Mouse (Mus musculus) intestine, embryonic 15.5 days (tissue): ENCODE measurements at regions not wholly inside any gene's neighbourhood (a gene's known extent, or its start where the extent isn't known, plus 50 kb on each side); places are given as distances from the start of the nearest gene placed in this dataset.
A peak's percentile ranks its signal among the peaks of the same experiment; 100 is the strongest.

Experiments
- ATAC-seq: fragments of 200-750 bp; cut with Nextera tagmentation; 2 replicates; pipeline ENCODE4 v1.8.0; 2017; ENCODE audit warnings: moderate TSS enrichment, moderate library complexity
- H3K27ac ChIP-seq: fragments of 300-500 bp; sonication (generic); 2 replicates; pipeline ENCODE4 v1.5.1; 2015; ENCODE audit warnings: mild to moderate bottlenecking, inconsistent platforms
- H3K27me3 ChIP-seq: fragments of 300-500 bp; sonication (generic); replicated peaks from 2 replicates; pipeline ENCODE4 v1.6.1; 2015; ENCODE audit warnings: inconsistent platforms
- H3K36me3 ChIP-seq: fragments of 300-500 bp; sonication (generic); 2 replicates; pipeline ENCODE4 v1.6.1; 2015; ENCODE audit warnings: inconsistent platforms
- H3K4me1 ChIP-seq: fragments of 300-500 bp; sonication (generic); replicated peaks from 2 replicates; pipeline ENCODE4 v1.6.1; 2015; ENCODE audit warnings: inconsistent platforms
- H3K4me2 ChIP-seq: fragments of 300-500 bp; sonication (generic); replicated peaks from 2 replicates; pipeline ENCODE4 v1.6.1; 2015; ENCODE audit warnings: mild to moderate bottlenecking, inconsistent platforms
- H3K4me3 ChIP-seq: fragments of 300-500 bp; sonication (generic); replicated peaks from 2 replicates; pipeline ENCODE4 v1.5.1; 2015; ENCODE audit warnings: inconsistent platforms
- H3K9ac ChIP-seq: fragments of 300-500 bp; sonication (generic); 2 replicates; pipeline ENCODE4 v1.6.1; 2015; ENCODE audit warnings: inconsistent platforms
- H3K9me3 ChIP-seq: fragments of 300-500 bp; sonication (generic); 2 replicates; pipeline ENCODE4 v1.6.1; 2016; ENCODE audit warnings: inconsistent platforms
- WGBS: fragments of 180-500 bp; shearing (Covaris S2); methylation state at CpG from one replicate; pipeline ENCODE4 v1.1.7; 2015; 5-methylcytosine and 5-hydroxymethylcytosine counted together

DNA sequence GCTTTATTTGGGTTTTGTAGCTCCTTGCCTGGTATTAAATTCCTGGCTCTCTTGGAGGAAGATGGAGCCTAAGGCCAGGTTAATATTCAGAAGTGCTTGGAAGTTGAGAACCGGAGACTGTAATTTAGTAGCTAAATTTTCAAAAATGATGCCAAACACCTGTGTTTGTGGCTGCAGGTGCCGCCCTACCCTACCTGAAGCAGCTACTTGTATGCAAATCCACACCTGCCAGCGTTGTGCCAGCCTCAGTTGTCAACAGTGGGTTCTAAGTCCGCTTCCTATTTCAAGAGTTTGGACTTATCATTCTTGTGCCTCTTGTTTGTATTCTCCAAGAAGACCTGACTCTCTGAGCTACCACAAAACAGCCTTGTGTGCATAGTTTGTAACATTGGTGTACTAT is 92.7 kb upstream of the Pik3r1 start:
- no peak for ATAC-seq
- H3K4me3 ChIP-seq, result no peak overlapping the region
- H3K4me1 ChIP-seq, result no peaks in the 10 kb centered on the region
- H3K27ac ChIP-seq, result no peak overlapping the region
- H3K9ac ChIP-seq, result no peak overlapping the region
- H3K4me2 ChIP-seq, result no peak overlapping the region
- 87% methylated on average over 4 of the region's 4 CpGs for WGBS
- H3K27me3 ChIP-seq, result no peaks in the 10 kb centered on the region
- H3K9me3 ChIP-seq, result no peaks in the 10 kb centered on the region
- H3K36me3 ChIP-seq, result no peaks in the 10 kb centered on the region

DNA sequence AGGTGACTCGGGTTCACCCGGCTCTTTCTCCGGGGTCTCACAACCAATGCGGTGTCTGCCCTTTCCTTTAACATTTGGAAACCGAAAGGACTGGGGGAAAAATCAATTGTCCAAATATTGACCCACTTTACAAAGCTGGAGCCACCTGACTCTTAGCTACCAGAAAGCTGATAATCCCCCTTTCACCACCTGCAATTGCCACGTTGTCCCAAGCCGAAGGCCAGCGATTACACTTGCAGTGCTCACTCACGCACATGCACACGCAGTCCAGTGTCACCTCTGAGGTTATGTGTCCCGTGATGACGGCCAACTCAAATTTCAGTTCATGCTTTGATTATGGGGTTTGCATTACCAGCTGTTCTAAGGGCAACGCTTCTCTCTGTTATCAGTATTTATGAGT is 94.0 kb upstream of the Pik3r1 start:
- Histone ChIP-seq H3K9me3 (no peaks in the 10 kb centered on the region), H3K4me1 (no peaks in the 10 kb centered on the region), H3K36me3 (no peaks in the 10 kb centered on the region), H3K27me3 (no peaks in the 10 kb centered on the region), H3K4me3 (no peak overlapping the region), H3K27ac (no peak overlapping the region), H3K9ac (no peak overlapping the region), H3K4me2 (peak overlapping the region; percentile 36)
- WGBS, result 66% methylated on average over 13 of the region's 13 CpGs
- peak; percentile 71 for ATAC-seq

DNA sequence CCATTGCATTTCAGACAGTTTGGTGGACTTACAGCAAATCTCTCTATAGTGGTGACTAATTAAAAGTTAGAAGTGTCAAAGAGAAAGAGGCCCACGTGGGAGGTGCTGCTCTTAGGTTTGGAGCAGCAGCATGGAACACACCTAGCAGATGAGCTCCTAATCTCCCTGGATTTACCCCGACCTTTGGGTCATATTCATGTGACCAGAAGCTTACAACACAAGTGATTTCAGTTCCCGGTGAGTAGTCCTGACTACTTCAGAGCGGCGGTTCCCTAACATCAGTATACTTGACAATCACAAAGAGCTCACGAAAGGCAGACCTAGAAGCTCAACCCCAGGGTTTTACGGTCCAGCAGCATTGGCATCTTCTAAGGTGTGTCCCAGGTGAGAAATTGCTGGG is 95.0 kb upstream of the Pik3r1 start:
- Histone ChIP-seq H3K9ac (no peak overlapping the region), H3K36me3 (no peaks in the 10 kb centered on the region), H3K9me3 (no peaks in the 10 kb centered on the region), H3K4me3 (no peak overlapping the region), H3K4me2 (no peak overlapping the region), H3K4me1 (no peaks in the 10 kb centered on the region), H3K27ac (no peak overlapping the region), H3K27me3 (no peaks in the 10 kb centered on the region)
- no peak for ATAC-seq
- WGBS, result 74% methylated on average over 7 of the region's 7 CpGs

DNA sequence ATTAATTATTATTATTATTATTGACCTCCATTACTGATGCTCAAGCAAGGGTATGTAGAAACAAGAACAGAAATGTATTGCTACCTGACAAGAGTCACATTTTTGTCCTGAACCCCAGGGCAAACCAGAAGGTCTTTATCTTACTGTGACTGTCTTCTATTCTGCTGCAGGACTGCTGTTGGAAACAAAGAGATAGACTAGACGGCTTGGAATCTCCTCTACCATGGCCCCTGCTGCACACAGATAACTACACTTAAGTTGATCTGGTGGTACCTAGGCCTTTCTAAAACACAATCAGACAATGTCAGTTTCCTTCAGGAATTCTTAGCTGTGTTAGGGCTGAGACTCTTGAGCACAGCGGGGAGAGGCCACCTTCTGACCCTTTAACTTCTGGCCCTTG is 95.6 kb upstream of the Pik3r1 start:
- no peaks in the 10 kb centered on the region for H3K27me3 ChIP-seq
- no peaks in the 10 kb centered on the region for H3K36me3 ChIP-seq
- H3K9ac ChIP-seq, result no peak overlapping the region
- no peaks in the 10 kb centered on the region for H3K9me3 ChIP-seq
- no peak overlapping the region for H3K4me2 ChIP-seq
- H3K4me3 ChIP-seq, result no peak overlapping the region
- WGBS, result 81% methylated on average over 2 of the region's 2 CpGs
- H3K4me1 ChIP-seq, result no peaks in the 10 kb centered on the region
- H3K27ac ChIP-seq, result no peak overlapping the region
- ATAC-seq, result no peak

DNA sequence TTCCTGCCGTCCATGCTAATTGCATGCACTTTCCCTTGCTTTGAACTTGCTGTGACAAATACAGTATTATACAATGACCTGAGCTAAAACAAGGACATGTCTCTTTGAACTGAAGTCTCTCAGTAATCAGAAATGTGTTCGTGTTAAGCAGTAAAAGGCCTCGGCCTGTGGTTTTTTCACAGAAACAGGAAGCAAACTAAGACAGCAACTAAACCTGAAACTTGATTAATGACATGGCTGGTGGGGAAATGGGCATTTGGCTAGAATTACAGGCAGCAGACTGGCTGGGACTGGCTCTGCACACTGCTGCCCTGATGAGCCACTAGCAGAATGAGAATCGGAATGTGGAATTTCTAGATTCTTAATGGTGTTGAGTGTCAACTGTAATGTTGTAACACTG is 98.8 kb upstream of the Pik3r1 start:
- no peaks in the 10 kb centered on the region for H3K36me3 ChIP-seq
- H3K27me3 ChIP-seq, result no peaks in the 10 kb centered on the region
- no peak overlapping the region for H3K27ac ChIP-seq
- H3K4me1 ChIP-seq, result no peaks in the 10 kb centered on the region
- 39% methylated on average over 4 of the region's 4 CpGs for WGBS
- no peak overlapping the region for H3K9ac ChIP-seq
- no peak overlapping the region for H3K4me3 ChIP-seq
- ATAC-seq, result no peak
- no peak overlapping the region for H3K4me2 ChIP-seq
- no peaks in the 10 kb centered on the region for H3K9me3 ChIP-seq

DNA sequence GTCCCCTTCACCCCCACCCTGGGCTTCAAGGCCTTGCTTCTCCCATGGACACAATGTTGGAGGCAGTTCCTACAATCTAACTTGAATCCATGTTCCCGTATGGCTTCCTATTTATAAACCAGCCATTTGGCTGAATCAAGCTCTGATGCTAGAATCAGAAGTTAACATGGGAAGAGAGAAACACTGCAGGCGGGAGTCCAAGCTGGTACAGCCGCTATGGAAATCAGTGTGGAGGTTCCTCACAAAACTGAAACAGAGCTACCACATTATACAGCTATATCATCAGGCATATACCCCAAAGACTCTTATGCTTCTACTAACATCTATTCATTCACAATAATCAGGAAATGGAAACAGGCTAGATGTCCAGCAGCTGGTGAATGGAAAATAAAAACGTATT is 106.7 kb upstream of the Pik3r1 start:
- Histone ChIP-seq H3K9me3 (no peaks in the 10 kb centered on the region), H3K4me2 (no peak overlapping the region), H3K9ac (no peak overlapping the region), H3K27ac (no peak overlapping the region), H3K36me3 (no peaks in the 10 kb centered on the region), H3K4me1 (no peaks in the 10 kb centered on the region), H3K27me3 (no peaks in the 10 kb centered on the region), H3K4me3 (no peak overlapping the region)
- ATAC-seq, result no peak
- 92% methylated on average over 4 of the region's 4 CpGs for WGBS

DNA sequence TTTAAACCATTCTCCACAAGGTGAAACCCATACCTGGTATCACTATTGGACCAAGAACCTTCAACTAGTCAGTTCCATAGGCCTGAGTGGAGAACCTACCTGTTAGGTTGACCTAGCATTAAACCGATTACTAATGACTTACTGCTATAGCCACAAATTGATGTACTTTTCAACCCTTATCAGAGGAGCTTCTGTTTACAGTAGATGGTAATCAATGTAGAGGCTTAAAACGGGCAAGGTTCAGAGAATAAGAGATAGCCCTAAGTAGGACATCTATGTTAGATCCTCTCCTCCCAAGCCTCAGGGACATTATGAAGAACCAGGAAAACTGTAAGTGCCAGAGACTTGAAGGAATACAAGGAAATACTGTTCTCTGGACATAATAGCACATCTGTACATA is 108.1 kb upstream of the Pik3r1 start:
- no peak overlapping the region for H3K4me3 ChIP-seq
- H3K27me3 ChIP-seq, result no peaks in the 10 kb centered on the region
- H3K36me3 ChIP-seq, result no peaks in the 10 kb centered on the region
- no peak overlapping the region for H3K4me2 ChIP-seq
- H3K9me3 ChIP-seq, result no peaks in the 10 kb centered on the region
- H3K9ac ChIP-seq, result no peak overlapping the region
- WGBS, result 82% methylated on average over 2 of the region's 2 CpGs
- no peak overlapping the region for H3K27ac ChIP-seq
- no peak for ATAC-seq
- H3K4me1 ChIP-seq, result no peaks in the 10 kb centered on the region

DNA sequence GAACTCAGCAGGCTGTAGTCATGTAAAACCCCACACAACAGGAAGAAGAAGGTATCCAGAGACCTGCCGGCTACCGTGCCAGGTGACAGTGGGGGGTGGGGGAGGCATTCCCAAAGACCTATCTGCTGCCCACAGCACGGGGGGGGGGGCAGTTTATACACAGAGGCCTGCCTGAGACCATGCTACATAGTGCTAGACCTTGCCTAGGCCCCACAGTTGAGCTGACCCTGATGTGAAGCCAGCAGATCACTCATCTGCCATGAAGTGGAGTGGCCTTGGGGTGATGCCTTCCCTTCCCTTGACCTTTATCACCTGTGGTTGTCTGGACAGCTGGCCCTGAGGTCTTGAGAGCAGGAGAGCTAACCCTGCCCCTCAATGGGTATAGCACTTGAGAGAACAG is 108.6 kb upstream of the Pik3r1 start:
- Histone ChIP-seq H3K4me3 (no peak overlapping the region), H3K27ac (no peak overlapping the region), H3K27me3 (no peaks in the 10 kb centered on the region), H3K36me3 (no peaks in the 10 kb centered on the region), H3K4me1 (no peaks in the 10 kb centered on the region), H3K9me3 (no peaks in the 10 kb centered on the region), H3K9ac (no peak overlapping the region), H3K4me2 (no peak overlapping the region)
- no peak for ATAC-seq
- 79% methylated on average over 3 of the region's 3 CpGs for WGBS

DNA sequence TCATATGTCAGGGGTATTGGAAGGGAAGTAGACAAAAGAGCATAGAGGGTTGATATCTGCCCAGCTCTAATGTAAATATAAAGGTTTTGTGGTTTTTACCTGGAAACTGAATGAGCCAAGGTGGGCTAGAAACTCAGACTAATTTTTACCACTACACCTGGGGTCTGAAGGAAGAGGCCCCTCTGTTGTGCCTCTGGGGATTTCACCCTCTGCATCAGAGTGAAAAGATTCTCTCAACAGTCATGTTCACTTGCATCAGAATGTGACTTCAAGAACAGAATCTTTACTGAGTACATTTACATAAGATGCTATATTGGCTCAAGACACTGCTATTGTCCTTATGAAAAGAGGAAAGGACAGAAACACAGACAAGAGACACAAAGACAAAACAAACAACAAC is 110.2 kb upstream of the Pik3r1 start:
- no peaks in the 10 kb centered on the region for H3K9me3 ChIP-seq
- no peak overlapping the region for H3K4me2 ChIP-seq
- no peaks in the 10 kb centered on the region for H3K27me3 ChIP-seq
- ATAC-seq, result no peak
- H3K36me3 ChIP-seq, result no peaks in the 10 kb centered on the region
- H3K27ac ChIP-seq, result no peak overlapping the region
- H3K9ac ChIP-seq, result no peak overlapping the region
- H3K4me1 ChIP-seq, result no peaks in the 10 kb centered on the region
- no peak overlapping the region for H3K4me3 ChIP-seq

DNA sequence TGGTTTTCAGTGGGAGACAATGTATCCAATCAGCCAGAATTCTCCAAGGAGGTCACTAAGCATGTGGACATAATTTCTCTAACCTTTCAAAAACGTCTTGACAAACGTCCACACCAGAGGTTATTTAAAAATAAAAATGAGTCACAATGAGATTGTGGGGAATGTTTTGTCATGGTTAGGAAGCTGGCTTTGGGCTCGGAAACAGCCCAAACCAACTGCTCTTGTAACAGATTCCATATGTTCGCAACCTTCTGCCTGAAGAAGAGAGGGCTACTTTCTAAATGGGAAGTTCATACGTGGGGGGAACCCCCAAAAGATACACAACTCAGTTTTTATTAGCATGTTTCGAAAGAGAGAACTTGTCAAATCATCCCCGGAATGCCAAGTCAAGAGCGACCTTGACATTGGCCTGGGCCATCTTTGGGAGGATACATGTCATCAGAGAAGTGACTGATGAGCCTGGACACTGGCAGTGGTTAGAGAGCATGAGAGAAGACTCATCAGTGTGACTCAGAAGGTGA is 111.6 kb upstream of the Pik3r1 start:
- no peak overlapping the region for H3K9ac ChIP-seq
- no peaks in the 10 kb centered on the region for H3K9me3 ChIP-seq
- WGBS, result 70% methylated on average over 8 of the region's 8 CpGs
- no peaks in the 10 kb centered on the region for H3K4me1 ChIP-seq
- H3K4me3 ChIP-seq, result no peak overlapping the region
- no peak for ATAC-seq
- no peak overlapping the region for H3K27ac ChIP-seq
- H3K27me3 ChIP-seq, result no peaks in the 10 kb centered on the region
- no peaks in the 10 kb centered on the region for H3K36me3 ChIP-seq
- no peak overlapping the region for H3K4me2 ChIP-seq

DNA sequence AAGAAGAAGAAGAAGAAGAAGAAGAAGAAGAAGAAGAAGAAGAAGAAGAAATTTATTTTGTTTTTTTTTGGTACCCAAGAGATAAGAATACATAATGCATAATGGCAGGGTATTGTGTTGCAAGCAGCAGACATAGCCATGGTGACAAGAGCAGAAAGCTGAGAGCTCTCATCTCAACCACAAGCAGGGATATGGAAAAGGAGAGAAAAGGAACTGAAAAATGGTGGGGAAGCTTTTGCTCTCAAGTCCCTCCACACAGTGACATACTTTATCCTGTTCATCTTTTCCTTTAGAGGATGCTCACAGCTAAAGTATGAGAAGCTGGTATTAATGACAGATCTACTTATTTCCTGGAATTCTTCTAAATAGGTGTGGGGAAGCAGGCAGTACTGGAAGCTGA is 115.2 kb upstream of the Pik3r1 start:
- no peaks in the 10 kb centered on the region for H3K9me3 ChIP-seq
- H3K4me2 ChIP-seq, result no peak overlapping the region
- no peaks in the 10 kb centered on the region for H3K36me3 ChIP-seq
- no peaks in the 10 kb centered on the region for H3K4me1 ChIP-seq
- no peak for ATAC-seq
- no peaks in the 10 kb centered on the region for H3K27me3 ChIP-seq
- H3K27ac ChIP-seq, result no peak overlapping the region
- H3K9ac ChIP-seq, result no peak overlapping the region
- no peak overlapping the region for H3K4me3 ChIP-seq

DNA sequence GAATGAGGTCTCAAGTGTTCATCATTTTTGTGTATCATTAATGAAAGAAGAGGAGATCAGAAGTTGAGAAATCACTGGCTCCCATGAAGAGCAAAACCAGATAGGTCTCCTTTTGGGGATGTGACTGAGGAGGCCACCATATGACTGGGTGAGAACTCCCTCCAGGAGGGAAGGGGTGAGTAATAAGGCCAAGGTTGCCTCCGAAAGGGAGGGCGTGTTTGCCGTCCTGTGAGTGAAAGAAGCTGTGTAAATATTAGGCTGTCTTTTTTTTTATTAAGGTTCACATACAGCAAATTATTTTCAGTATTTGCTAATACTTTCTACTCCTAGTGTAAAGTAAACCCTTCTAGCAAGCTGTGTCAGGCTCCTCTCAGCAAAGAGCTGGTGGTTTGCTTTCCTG is 116.7 kb upstream of the Pik3r1 start:
- Histone ChIP-seq H3K4me3 (no peak overlapping the region), H3K4me2 (no peak overlapping the region), H3K27ac (no peak overlapping the region), H3K4me1 (no peaks in the 10 kb centered on the region), H3K9ac (no peak overlapping the region), H3K27me3 (no peaks in the 10 kb centered on the region), H3K9me3 (no peaks in the 10 kb centered on the region), H3K36me3 (no peaks in the 10 kb centered on the region)
- ATAC-seq, result no peak
- WGBS, result 80% methylated on average over 3 of the region's 3 CpGs

DNA sequence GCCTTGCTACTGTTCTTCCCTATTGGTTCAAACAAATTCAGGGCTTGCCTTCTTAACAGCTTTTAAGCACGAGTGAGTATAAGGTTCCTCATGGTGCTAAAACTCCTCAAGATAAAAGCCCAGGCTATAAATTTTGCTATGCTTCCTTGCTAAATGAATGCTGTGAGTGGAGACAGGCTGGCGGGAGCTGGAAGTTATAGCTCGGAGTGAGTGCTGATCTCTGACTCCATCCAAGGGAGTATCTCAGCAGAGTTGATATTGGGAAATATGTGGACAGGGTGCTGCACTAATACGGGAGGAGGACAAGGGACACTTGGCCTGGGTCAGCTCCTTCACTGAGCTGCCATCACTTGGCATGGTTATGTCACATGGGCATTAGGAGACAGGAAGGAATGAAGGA is 123.5 kb upstream of the Pik3r1 start:
- 57% methylated on average over 4 of the region's 4 CpGs for WGBS
- no peak for ATAC-seq

More for the DNA sequence above, 123.5 kb upstream of the Pik3r1 start:
- H3K27me3 ChIP-seq, result no peaks in the 10 kb centered on the region
- H3K36me3 ChIP-seq, result no peaks in the 10 kb centered on the region
- H3K9me3 ChIP-seq, result no peaks in the 10 kb centered on the region
- no peak overlapping the region for H3K4me3 ChIP-seq
- H3K27ac ChIP-seq, result no peak overlapping the region
- no peak overlapping the region for H3K9ac ChIP-seq
- H3K4me1 ChIP-seq, result no peaks in the 10 kb centered on the region
- no peak overlapping the region for H3K4me2 ChIP-seq
